Comparison of ENCODE assay signal across 25 mouse cellular contexts in the genomic region with DNA sequence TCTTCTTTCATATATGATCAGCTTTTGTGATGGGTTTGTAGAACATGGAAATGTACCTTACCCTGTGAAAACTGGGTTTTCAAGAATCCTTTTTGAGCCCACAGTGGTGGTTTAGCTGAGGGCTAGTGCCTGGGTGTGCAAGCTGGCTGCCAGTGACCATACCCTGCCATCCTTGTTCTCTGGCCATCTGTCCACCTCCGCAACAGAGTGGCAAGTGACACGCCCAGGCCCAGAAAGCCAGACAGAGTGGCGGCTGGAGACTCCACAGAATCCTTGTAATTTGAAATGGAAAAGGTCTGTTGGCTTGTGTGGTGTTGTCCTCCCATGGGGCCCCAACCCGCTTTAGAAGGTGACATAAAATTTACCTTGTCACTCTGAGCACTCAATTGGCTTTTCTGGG. TPM values are rescaled to one million over a fixed set of nuclear protein-coding genes. Genes with fewer than 3 reads are reported as not detected.
DNase-seq lines count a peak whose midpoint lies in the region; ATAC-seq lines count a peak whose summit lies in the region.
"Had no signal": no experiment of that assay in that cellular context is flagged by ENCODE, and none has a peak within 500 bp of the region (broad histone marks: within the 10 kb centered on the region; RNA-seq: fewer than 3 reads in every experiment).

No protein-coding gene starts in this region.

- no peak overlapping the region for H3K4me3 ChIP-seq in embryonic facial prominence, embryonic 14.5 days (ENCODE audit: low read depth, low read length)
- H3K4me3 ChIP-seq in embryonic facial prominence, embryonic 10.5 days = no peak overlapping the region
- no peak overlapping the region for H3K4me3 ChIP-seq in lung, embryonic 16.5 days (ENCODE audit: low read length)
- H3K4me3 ChIP-seq: forebrain, embryonic 15.5 days; heart, embryonic 10.5 days; heart, embryonic 15.5 days; midbrain, embryonic 15.5 days had no signal

- peaks cover 22% of the 10 kb centered on the region for H3K4me1 ChIP-seq in embryonic facial prominence, embryonic 14.5 days (ENCODE audit: control insufficient read depth, insufficient read depth, low read length)
- peaks cover 47% of the 10 kb centered on the region for H3K4me1 ChIP-seq in embryonic facial prominence, embryonic 10.5 days
- H3K4me1 ChIP-seq in lung, embryonic 16.5 days (replicated peaks; ENCODE audit: control insufficient read depth, insufficient read depth, low read length) = peaks cover 38% of the 10 kb centered on the region

- 88% methylated on average over 4 of the region's 4 CpGs for WGBS in embryonic facial prominence, embryonic 14.5 days
- 86% methylated on average over 4 of the region's 4 CpGs for WGBS in embryonic facial prominence, embryonic 10.5 days
- 91% methylated on average over 4 of the region's 4 CpGs for WGBS in lung, embryonic 16.5 days

- no peaks in the 10 kb centered on the region for H3K27me3 ChIP-seq in embryonic facial prominence, embryonic 14.5 days (replicated peaks; ENCODE audit: control insufficient read depth, insufficient read depth, low read length)
- H3K27me3 ChIP-seq in embryonic facial prominence, embryonic 10.5 days (replicated peaks; ENCODE audit: low read depth, poor library complexity, severe bottlenecking) = no peaks in the 10 kb centered on the region
- H3K27me3 ChIP-seq in lung, embryonic 16.5 days (ENCODE audit: control insufficient read depth, insufficient read depth, low read depth, low read length) = no peaks in the 10 kb centered on the region
- H3K27me3 ChIP-seq: CH12.LX; forebrain, embryonic 15.5 days; heart, embryonic 15.5 days; midbrain, embryonic 15.5 days had no signal

- 0 out of 2 replicates have a peak overlapping the region, but pooled peaks have one; percentile 19 for H3K9ac ChIP-seq in embryonic facial prominence, embryonic 14.5 days (ENCODE audit: low read depth, low read length)
- H3K9ac ChIP-seq in lung, embryonic 16.5 days (ENCODE audit: low read length) = no peak overlapping the region
- H3K9ac ChIP-seq: forebrain, embryonic 15.5 days; heart, embryonic 15.5 days; liver, embryonic 14.5 days; lung, embryonic 14.5 days; midbrain, embryonic 15.5 days had no signal

- H3K9me3 ChIP-seq in embryonic facial prominence, embryonic 14.5 days (ENCODE audit: control insufficient read depth, low read length) = no peaks in the 10 kb centered on the region
- H3K9me3 ChIP-seq in embryonic facial prominence, embryonic 10.5 days = no peaks in the 10 kb centered on the region
- no peaks in the 10 kb centered on the region for H3K9me3 ChIP-seq in lung, embryonic 16.5 days (ENCODE audit: control insufficient read depth, low read length)
- H3K9me3 ChIP-seq: forebrain, embryonic 15.5 days; heart, embryonic 10.5 days; heart, embryonic 15.5 days; midbrain, embryonic 15.5 days had no signal

- H3K36me3 ChIP-seq in embryonic facial prominence, embryonic 14.5 days (ENCODE audit: control insufficient read depth, insufficient read depth, low read length) = no peaks in the 10 kb centered on the region
- peaks cover 3% of the 10 kb centered on the region for H3K36me3 ChIP-seq in embryonic facial prominence, embryonic 10.5 days (replicated peaks)
- no peaks in the 10 kb centered on the region; the same call in 1 of the 2 replicates for H3K36me3 ChIP-seq in lung, embryonic 16.5 days (ENCODE audit: control insufficient read depth, insufficient read depth, low read length)
- H3K36me3 ChIP-seq: forebrain, embryonic 15.5 days; heart, embryonic 10.5 days; heart, embryonic 15.5 days; midbrain, embryonic 15.5 days had no signal

- ATAC-seq in embryonic facial prominence, embryonic 14.5 days (ENCODE audit: low read depth) = no peak
- ATAC-seq in lung, embryonic 16.5 days (ENCODE audit: low read depth) = no peak
- ATAC-seq in activated CD4-positive, CD25-positive, alpha-beta regulatory T cell, adult 4 months = no peak
- ATAC-seq: forebrain, embryonic 15.5 days; hindbrain, embryonic 16.5 days; midbrain, embryonic 15.5 days had no signal

- DNase-seq in embryonic facial prominence, embryonic 14.5 days (ENCODE audit: low spot score) = no peak
- no peak for DNase-seq in embryonic facial prominence, embryonic 10.5 days (ENCODE audit: low spot score)
- no peak for DNase-seq in lung, postnatal 14 days
- DNase-seq in cerebellum, adult 8-10 months = peak; percentile 66
- DNase-seq in cerebellum, postnatal 25 days = peak; percentile 74 to 77
- DNase-seq in testis, postnatal 14 days (ENCODE audit: low spot score) = no peak
- DNase-seq: adrenal gland, adult 8-10 months; kidney, adult 2 months; kidney, postnatal 4 days; layer of hippocampus, postnatal 36 days; liver; lung, embryonic 14.5 days; right cerebral cortex, postnatal 25 days; thymus, adult 18-20 months; thymus, postnatal 25 days had no signal

- no peak overlapping the region for H3K4me2 ChIP-seq in embryonic facial prominence, embryonic 14.5 days (ENCODE audit: low read depth, low read length)
- no peak overlapping the region for H3K4me2 ChIP-seq in lung, embryonic 16.5 days (ENCODE audit: low read depth, low read length)
- H3K4me2 ChIP-seq: forebrain, embryonic 15.5 days; heart, embryonic 15.5 days; lung, embryonic 14.5 days; midbrain, embryonic 15.5 days had no signal

- H3K27ac ChIP-seq in embryonic facial prominence, embryonic 14.5 days (replicated peaks; ENCODE audit: low read depth, low read length) = no peak overlapping the region
- no peak overlapping the region for H3K27ac ChIP-seq in embryonic facial prominence, embryonic 10.5 days (replicated peaks)
- peak overlapping the region; percentile 31 for H3K27ac ChIP-seq in lung, embryonic 16.5 days (ENCODE audit: low read length)
- H3K27ac ChIP-seq: forebrain, embryonic 15.5 days; kidney, postnatal 0 days; liver, embryonic 14.5 days; midbrain, embryonic 15.5 days had no signal

RNA-seq across cellular contexts. Expression of a gene that starts 31.9 kb away (rescaled TPM):
- 7.4 and 7.6 TPM in 2 replicates for polyA plus RNA-seq in embryonic facial prominence, embryonic 14.5 days (2014; fragmentation: Nextera tagmentation; extraction: Ambion mirVana)
- 4.9 and 6.2 TPM in 2 replicates for polyA plus RNA-seq in embryonic facial prominence, embryonic 10.5 days (2016; fragmentation: Nextera tagmentation; extraction: Ambion mirVana)
- polyA plus RNA-seq in lung, embryonic 16.5 days (2015; fragmentation: Nextera tagmentation; extraction: Ambion mirVana) = 9.4 and 10.6 TPM in 2 replicates
- polyA plus RNA-seq in activated CD4-positive, CD25-positive, alpha-beta regulatory T cell, adult 4 months (2017; shearing (Covaris generic)) = 10 to 100 TPM; 29.8 to 38.2 TPM

Comparison
In these comparisons a context has a peak if more than half of its experiments do, and no peak if none do; other contexts are left out.
1. DNase-seq: peak in cerebellum, adult 8-10 months (single experiment) and cerebellum, postnatal 25 days (2 of 2); none in embryonic facial prominence, embryonic 14.5 days (single experiment), embryonic facial prominence, embryonic 10.5 days (single experiment), lung, postnatal 14 days (single experiment) and testis, postnatal 14 days (single experiment).